11 mouse cellular contexts compared by ENCODE assay signal in genomic region chr5:30587101-30587500, GRCm38 (mm10). TPM values are rescaled to one million over a fixed set of nuclear protein-coding genes. Genes with fewer than 3 reads are reported as not detected.
DNase-seq lines count a peak whose midpoint lies in the region; ATAC-seq and TF ChIP-seq lines count a peak whose summit lies in the region.
"Had no signal": no experiment of that assay in that cellular context is flagged by ENCODE, and none has a peak within 500 bp of the region (broad histone marks: within the 10 kb centered on the region; RNA-seq: fewer than 3 reads in every experiment).

No protein-coding gene starts in this region.

- H3K36me3 ChIP-seq in stomach, embryonic 14.5 days (ENCODE audit: control insufficient read depth, insufficient read depth, low read length) = no peaks in the 10 kb centered on the region
- no peaks in the 10 kb centered on the region for H3K36me3 ChIP-seq in stomach, postnatal 0 days (ENCODE audit: control insufficient read depth, insufficient read depth, low read length)
- H3K36me3 ChIP-seq in hindbrain, embryonic 15.5 days = no peaks in the 10 kb centered on the region

- H3K9me3 ChIP-seq in stomach, embryonic 14.5 days (ENCODE audit: control insufficient read depth, low read depth, low read length) = no peaks in the 10 kb centered on the region
- H3K9me3 ChIP-seq in stomach, postnatal 0 days (ENCODE audit: control insufficient read depth, low read length) = no peaks in the 10 kb centered on the region
- H3K9me3 ChIP-seq in hindbrain, embryonic 15.5 days = no peaks in the 10 kb centered on the region

- peak overlapping the region; percentile 58 for H3K4me3 ChIP-seq in cerebellum, adult 2 months (replicated peaks; ENCODE audit: insufficient read depth, low read depth, low read length)
- H3K4me3 ChIP-seq in stomach, embryonic 14.5 days (ENCODE audit: low read depth, low read length) = no peak overlapping the region
- H3K4me3 ChIP-seq in stomach, postnatal 0 days (ENCODE audit: low read depth, low read length) = no peak overlapping the region
- H3K4me3 ChIP-seq in hindbrain, embryonic 15.5 days = peak overlapping the region; percentile 66

- no peak for ATAC-seq in stomach, embryonic 14.5 days (ENCODE audit: insufficient number of reproducible peaks, insufficient read depth, low FRiP score, low read depth)
- ATAC-seq in stomach, postnatal 0 days (ENCODE audit: low FRiP score, low TSS enrichment) = no peak
- ATAC-seq in hindbrain, embryonic 15.5 days (ENCODE audit: low FRiP score, low read depth) = 0 out of 2 replicates have a peak, but pooled peaks have one; percentile 3

- H3K4me2 ChIP-seq in stomach, embryonic 14.5 days (replicated peaks; ENCODE audit: low read depth, low read length) = peak overlapping the region; percentile 87; the same call in 1 of the 2 replicates
- no peak overlapping the region for H3K4me2 ChIP-seq in stomach, postnatal 0 days (replicated peaks; ENCODE audit: low read depth)
- H3K4me2 ChIP-seq in hindbrain, embryonic 15.5 days = peak overlapping the region; percentile 82

- no peak for TF ChIP-seq POLR2A in cerebellum, adult 2 months (IDR thresholded peaks at IDR 0.05; ENCODE audit: borderline replicate concordance, insufficient read depth, low read length)

- H3K27ac ChIP-seq in cerebellum, adult 2 months (ENCODE audit: insufficient read depth, low read length) = peak overlapping the region; percentile 98
- H3K27ac ChIP-seq in stomach, embryonic 14.5 days (ENCODE audit: low read length) = no peak overlapping the region
- no peak overlapping the region; the same call in 1 of the 2 replicates for H3K27ac ChIP-seq in stomach, postnatal 0 days (replicated peaks)
- H3K27ac ChIP-seq in hindbrain, embryonic 15.5 days (replicated peaks) = 0 out of 2 replicates have a peak overlapping the region, but pooled peaks have one; percentile 83

- H3K27me3 ChIP-seq in cerebellum, adult 2 months (ENCODE audit: control insufficient read depth, insufficient read depth, low read length) = no peaks in the 10 kb centered on the region
- H3K27me3 ChIP-seq in stomach, embryonic 14.5 days (ENCODE audit: control insufficient read depth, insufficient read depth, low read length) = peaks cover 9% of the 10 kb centered on the region
- H3K27me3 ChIP-seq in stomach, postnatal 0 days (ENCODE audit: control insufficient read depth, insufficient read depth, low read length) = no peaks in the 10 kb centered on the region
- H3K27me3 ChIP-seq in hindbrain, embryonic 15.5 days = peaks cover 10% of the 10 kb centered on the region; the same call in 1 of the 2 replicates

- H3K9ac ChIP-seq in stomach, embryonic 14.5 days (replicated peaks; ENCODE audit: low read depth, low read length) = no peak overlapping the region
- no peak overlapping the region for H3K9ac ChIP-seq in stomach, postnatal 0 days (ENCODE audit: low read length)
- 0 out of 2 replicates have a peak overlapping the region, but pooled peaks have one; percentile 72 for H3K9ac ChIP-seq in hindbrain, embryonic 15.5 days

- no peak for TF ChIP-seq EP300 in stomach, postnatal 0 days (optimal IDR thresholded peaks at IDR 0.05)

- TF ChIP-seq CTCF in cerebellum, adult 2 months (IDR thresholded peaks at IDR 0.05; ENCODE audit: borderline replicate concordance, insufficient read depth, low read depth, low read length) = no peak
- TF ChIP-seq CTCF in stomach, postnatal 0 days (IDR thresholded peaks at IDR 0.05; ENCODE audit: low read depth) = no peak

- H3K4me1 ChIP-seq in cerebellum, adult 2 months (ENCODE audit: control insufficient read depth, insufficient read depth, low read length) = peaks cover 33% of the 10 kb centered on the region
- no peaks in the 10 kb centered on the region; the same call in 1 of the 2 replicates for H3K4me1 ChIP-seq in stomach, embryonic 14.5 days (ENCODE audit: control insufficient read depth, insufficient read depth, low read length)
- H3K4me1 ChIP-seq in stomach, postnatal 0 days (replicated peaks; ENCODE audit: control insufficient read depth, insufficient read depth) = no peaks in the 10 kb centered on the region
- H3K4me1 ChIP-seq in hindbrain, embryonic 15.5 days (replicated peaks) = peaks cover 46% of the 10 kb centered on the region

- peak in 1 of 2 experiments; percentile 61 for DNase-seq in cerebellum, adult 2 months
- DNase-seq in cerebellum, postnatal 14 days = no peak
- DNase-seq in stomach, postnatal 0 days (ENCODE audit: low spot score) = no peak
- DNase-seq in thymus, postnatal 25 days = no peak
- no peak for DNase-seq in embryo, embryonic 10 days (ENCODE audit: low spot score)
- no peak for DNase-seq in right cerebral cortex, postnatal 25 days
- DNase-seq: kidney, adult 11 months; lung, postnatal 14 days had no signal

- WGBS in cerebellum, adult 2 months = 4% methylated on average over 2 of the region's 2 CpGs
- WGBS in stomach, embryonic 14.5 days = 32% methylated on average over 2 of the region's 2 CpGs
- 25% methylated on average over 2 of the region's 2 CpGs for WGBS in stomach, postnatal 0 days
- WGBS in hindbrain, embryonic 15.5 days = 20% methylated on average over 2 of the region's 2 CpGs

RNA-seq across cellular contexts. Expression of gene Kcnk3, which starts 0.9 kb away (rescaled TPM):
- 81.9 and 93.9 TPM in 2 replicates for polyA plus RNA-seq in cerebellum, adult 2 months (2012; rRNA removed)
- 13.0 and 13.5 TPM in 2 replicates for polyA plus RNA-seq in stomach, embryonic 14.5 days (2014; fragmentation: Nextera tagmentation; extraction: Ambion mirVana)
- polyA plus RNA-seq in stomach, postnatal 0 days (2015; fragmentation: Nextera tagmentation; extraction: Ambion mirVana) = 11.1 and 13.8 TPM in 2 replicates
- 11.7 and 12.8 TPM in 2 replicates for polyA plus RNA-seq in hindbrain, embryonic 15.5 days (2015; fragmentation: Nextera tagmentation; extraction: Ambion mirVana)
- polyA plus RNA-seq: C2C12 had no signal

RNA-seq across cellular contexts. Expression of gene Cib4, which starts 41.5 kb away (rescaled TPM):
- polyA plus RNA-seq in cerebellum, adult 2 months (2012; rRNA removed) = not detected in 2 replicates
- polyA plus RNA-seq in stomach, embryonic 14.5 days (2014; fragmentation: Nextera tagmentation; extraction: Ambion mirVana) = not detected in 2 replicates
- 0.17 and 0.30 TPM in 2 replicates for polyA plus RNA-seq in stomach, postnatal 0 days (2015; fragmentation: Nextera tagmentation; extraction: Ambion mirVana)
- polyA plus RNA-seq in hindbrain, embryonic 15.5 days (2015; fragmentation: Nextera tagmentation; extraction: Ambion mirVana) = not detected in 2 replicates
- polyA plus RNA-seq: C2C12 had no signal

Comparison
In these comparisons a context has a peak if more than half of its experiments do, and no peak if none do; other contexts are left out.
1. H3K27ac ChIP-seq: peak in cerebellum, adult 2 months (single experiment) and hindbrain, embryonic 15.5 days (single experiment); none in stomach, embryonic 14.5 days (single experiment) and stomach, postnatal 0 days (single experiment).
2. H3K4me3 ChIP-seq: peak in cerebellum, adult 2 months (single experiment) and hindbrain, embryonic 15.5 days (single experiment); none in stomach, embryonic 14.5 days (single experiment) and stomach, postnatal 0 days (single experiment).